Mouse (Mus musculus): ENCODE results near the gene Dpp6.

The Dpp6 gene

DNA sequence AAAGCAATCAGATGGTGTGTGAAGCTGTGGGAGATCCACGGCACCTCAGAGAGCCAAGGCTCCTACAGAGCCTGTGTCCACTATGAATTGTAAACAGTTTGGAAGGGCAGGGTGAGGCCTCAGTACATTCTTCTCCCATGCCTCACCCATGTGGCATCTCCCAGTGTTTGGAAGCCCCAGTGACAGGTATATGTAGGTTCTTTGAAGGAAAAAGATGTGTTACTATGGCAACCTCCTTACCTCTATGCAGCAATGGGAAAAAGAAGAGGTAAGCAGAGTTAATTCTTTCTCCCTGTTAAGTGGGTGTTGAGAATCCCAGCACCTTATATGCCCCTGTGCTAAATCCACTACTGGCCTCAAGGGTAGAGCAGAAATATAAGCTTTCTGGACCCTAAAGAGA, 351.5 kb downstream of the Dpp6 start:
- ATAC-seq (ENCODE audit: insufficient number of reproducible peaks, low FRiP score, low TSS enrichment) = no peak

- ATAC-seq (ENCODE audit: insufficient number of reproducible peaks, low FRiP score, low TSS enrichment) = no peak
Measured at GRCm38 (mm10) chr5:27184963-27185362, 368.0 kb downstream of the Dpp6 start.

DNA sequence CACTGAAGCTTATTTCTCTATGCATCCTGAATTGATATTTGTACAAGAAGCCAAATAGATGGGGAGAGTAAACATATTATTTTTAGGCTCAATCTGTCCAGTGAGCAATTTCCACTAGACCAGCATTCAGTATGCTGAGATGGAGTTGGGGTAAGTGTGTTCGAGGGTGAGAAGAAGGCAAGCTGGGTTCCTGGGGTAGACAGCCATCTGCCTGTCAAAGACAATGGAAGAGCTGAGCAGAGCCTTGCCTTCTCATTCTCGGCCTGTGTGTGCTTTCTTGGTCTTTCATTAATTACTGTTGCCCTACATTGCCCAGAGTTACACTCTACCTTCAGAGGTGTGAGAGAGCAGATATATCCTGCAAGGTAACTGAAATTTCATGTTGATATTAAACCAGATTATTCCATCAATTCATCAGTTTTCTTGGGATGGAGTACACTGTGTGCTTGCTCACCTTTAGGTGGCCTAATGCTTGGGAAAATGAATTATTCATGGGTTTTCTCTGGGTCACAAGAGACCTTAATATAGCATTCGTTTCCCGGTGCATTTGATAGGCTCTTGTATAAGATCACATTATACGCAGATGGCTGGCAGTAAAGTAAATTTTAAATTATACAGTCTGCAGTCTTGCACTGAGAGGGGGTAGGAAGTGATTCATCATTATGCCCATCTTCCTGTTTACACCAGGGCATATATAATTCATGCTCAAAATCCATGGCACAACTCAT, 374.4 kb downstream of the Dpp6 start:
- ATAC-seq (ENCODE audit: insufficient number of reproducible peaks, low FRiP score, low TSS enrichment) = no peak

DNA sequence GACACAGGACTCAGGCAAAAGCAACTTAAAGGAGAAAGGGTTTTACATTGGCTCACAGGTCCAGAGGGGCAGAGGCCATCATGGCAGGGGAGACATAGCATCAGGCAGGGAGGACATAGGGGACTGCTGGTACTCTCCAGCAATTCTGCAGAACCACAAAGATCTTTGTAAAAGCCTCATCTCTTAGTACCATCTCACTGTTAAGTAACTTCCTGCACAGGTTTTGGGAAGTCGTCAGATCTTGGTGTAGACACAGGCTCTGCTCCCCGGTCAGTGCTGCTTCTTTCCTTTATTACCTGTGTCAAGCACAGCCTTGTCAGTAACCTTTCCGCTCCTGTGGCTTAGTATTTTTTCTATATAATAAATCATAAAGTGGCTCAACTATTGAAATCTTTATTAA, 377.2 kb downstream of the Dpp6 start:
- no peak for ATAC-seq (ENCODE audit: insufficient number of reproducible peaks, low FRiP score, low TSS enrichment)

- ATAC-seq (ENCODE audit: insufficient number of reproducible peaks, low FRiP score, low TSS enrichment) = no peak
Measured at GRCm38 (mm10) chr5:27194975-27195374, 378.0 kb downstream of the Dpp6 start.

DNA sequence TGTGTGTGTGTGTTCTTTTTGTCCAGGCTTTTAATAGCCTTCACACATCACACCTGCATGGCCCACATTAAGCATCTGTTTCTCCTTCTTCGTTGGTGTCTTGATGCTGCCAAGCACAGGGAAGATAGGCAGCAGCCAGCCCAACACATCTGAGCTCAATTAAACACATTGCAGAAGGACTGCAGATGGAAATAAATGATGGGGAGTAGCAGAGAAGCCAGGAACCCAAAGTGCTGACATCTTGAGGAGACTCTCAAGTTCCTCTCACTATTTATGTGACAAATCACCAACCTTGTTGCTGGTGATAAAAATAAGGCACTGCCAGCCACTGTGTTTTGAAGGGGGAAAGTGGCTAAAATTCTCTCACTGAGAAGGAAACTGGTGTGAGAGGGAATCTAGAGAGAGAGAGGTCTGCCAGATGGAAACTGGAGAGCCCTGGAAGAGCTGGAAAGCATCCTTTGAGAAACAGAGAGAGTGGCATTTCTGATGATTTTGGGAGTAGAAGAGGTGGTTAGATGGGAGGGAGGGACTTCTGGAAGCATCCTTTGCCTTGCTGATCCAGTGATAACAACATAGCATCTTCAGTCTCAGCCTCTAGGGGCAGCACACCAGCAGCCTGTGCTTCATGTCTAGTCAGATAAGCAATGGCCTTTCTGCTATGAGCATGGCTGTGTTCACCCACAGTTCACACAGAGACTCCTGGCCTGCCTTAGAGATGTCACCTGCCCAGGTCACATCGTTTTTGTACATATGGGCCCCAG, 383.8 kb downstream of the Dpp6 start:
- ATAC-seq (ENCODE audit: insufficient number of reproducible peaks, low FRiP score, low TSS enrichment) = no peak

GRCm38 (mm10) chr5:27203131-27203530, 386.1 kb downstream of the Dpp6 start:
- ATAC-seq (ENCODE audit: insufficient number of reproducible peaks, low FRiP score, low TSS enrichment) = peak; percentile 79

DNA sequence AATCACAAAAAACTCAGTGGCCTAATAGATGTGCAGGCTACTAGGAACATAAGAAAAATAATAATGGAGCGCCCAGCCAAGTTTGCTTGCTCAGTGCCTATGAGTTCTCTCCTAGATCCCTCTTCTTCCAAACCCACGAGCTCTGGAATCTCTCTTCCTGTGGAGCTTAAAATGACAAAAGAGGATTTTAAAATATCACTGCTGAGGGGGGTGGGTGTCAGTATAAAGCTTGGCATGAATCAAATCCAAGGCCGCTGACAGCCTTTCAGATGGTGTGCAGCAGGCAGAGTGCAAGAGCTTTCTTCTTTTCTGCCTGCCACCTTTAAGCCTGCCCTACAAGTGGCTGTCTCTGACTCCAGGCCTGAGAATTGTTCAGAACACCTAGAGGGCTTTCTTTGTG, 387.7 kb downstream of the Dpp6 start:
- no peak for ATAC-seq (ENCODE audit: insufficient number of reproducible peaks, low FRiP score, low TSS enrichment)

DNA sequence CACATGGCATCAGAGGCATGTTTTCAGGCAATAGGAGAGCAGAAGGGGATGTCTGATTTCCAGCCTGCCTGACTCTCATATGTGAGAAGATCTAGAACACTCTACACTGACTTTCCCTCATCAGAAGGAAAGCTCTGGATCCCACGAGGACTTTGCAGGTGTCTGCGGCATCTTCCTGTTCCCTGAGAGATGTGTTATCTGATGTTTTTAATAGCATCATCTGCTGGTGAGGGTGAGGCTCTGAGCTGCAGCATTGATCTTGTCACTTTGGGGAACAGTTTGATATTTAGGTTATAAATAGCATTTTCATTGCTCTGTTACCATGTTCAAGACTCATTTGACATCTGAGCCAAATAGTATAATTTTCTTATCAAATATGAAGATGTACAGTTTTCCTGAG, 388.8 kb downstream of the Dpp6 start:
- no peak for ATAC-seq (ENCODE audit: insufficient number of reproducible peaks, low FRiP score, low TSS enrichment)

DNA sequence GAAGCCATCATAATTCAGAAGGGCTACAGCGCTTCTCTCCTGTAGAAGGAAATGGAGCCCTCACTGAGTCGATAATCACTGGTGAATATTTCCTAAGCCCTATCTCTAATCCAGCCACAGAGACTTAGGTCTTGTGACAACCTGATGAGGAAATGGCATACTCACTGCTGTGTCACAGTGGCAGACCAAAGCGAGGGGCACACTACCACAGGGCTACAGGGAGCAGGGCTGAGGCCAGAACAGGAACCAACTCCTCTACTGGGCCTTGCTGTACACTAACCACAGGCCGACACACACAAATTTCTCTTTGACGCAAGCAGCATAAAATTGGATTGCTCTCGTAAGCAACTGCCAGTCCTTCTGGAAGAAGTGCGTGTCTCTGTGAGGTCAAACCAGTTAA, 389.2 kb downstream of the Dpp6 start:
- ATAC-seq (ENCODE audit: insufficient number of reproducible peaks, low FRiP score, low TSS enrichment) = no peak

DNA sequence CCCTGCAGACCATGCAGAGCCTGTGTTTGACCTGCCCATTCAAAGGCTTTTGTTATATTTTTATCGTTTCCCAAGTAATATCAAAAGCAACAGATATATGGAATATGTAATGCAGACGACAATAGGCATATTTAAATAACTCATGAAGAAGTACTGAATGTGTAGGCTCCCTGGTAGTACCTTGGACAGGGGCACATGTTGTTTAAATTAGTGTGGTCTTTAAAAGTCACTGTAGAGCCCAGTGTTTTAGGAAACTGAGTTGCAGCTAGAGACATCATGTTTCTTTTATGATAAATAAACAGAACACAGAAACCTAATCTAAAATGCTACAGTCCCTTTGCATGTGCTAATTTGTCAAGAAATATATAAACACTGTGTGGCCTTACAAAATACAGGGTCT, 403.1 kb downstream of the Dpp6 start:
- no peak for ATAC-seq (ENCODE audit: insufficient number of reproducible peaks, low FRiP score, low TSS enrichment)

DNA sequence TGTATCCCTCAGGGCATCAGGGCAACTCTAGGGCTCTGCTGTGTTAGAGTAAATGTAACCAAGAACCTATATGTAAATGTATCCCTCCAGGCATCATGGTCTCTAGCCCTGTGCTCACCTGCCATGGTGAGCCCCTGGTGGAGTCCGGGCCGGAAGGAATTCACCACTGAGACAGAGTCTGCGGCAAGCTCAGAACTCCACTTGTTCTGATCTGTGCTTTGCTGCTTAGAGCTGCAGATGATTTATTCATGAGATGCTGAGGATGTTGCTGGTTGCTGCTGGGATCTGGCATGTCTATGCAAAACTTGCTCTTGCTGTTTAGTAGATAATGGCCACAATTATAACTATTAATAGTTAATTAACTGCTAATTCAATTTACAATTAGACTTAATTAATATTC, 425.1 kb downstream of the Dpp6 start:
- ATAC-seq (ENCODE audit: insufficient number of reproducible peaks, low FRiP score, low TSS enrichment) = no peak

DNA sequence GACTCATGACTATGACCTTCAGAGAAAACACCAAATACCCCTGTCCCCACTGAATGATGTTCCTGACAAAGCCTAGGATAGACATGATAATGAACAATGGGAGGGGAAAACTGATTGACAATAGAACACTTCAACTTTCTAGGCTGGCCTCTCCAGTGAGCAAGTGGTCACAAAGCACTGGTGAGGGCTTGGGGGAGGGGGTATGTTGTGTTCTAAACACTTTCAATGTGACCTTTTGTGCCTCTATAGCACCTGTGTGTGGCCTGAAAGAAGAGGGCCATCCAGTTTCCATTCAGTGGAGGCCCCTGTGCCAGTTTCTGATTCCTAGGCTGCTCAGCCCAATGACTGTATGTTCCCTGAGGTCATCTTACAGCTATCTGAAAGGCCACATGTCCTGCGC, 426.2 kb downstream of the Dpp6 start:
- no peak for ATAC-seq (ENCODE audit: insufficient number of reproducible peaks, low FRiP score, low TSS enrichment)

GRCm38 (mm10) chr5:27247793-27248192, 430.8 kb downstream of the Dpp6 start:
- 0 out of 2 replicates have a peak, but pooled peaks have one; percentile 69 for ATAC-seq (ENCODE audit: insufficient number of reproducible peaks, low FRiP score, low TSS enrichment)

GRCm38 (mm10) chr5:27248685-27249084, 431.7 kb downstream of the Dpp6 start:
- ATAC-seq (ENCODE audit: insufficient number of reproducible peaks, low FRiP score, low TSS enrichment) = no peak

- ATAC-seq (ENCODE audit: insufficient number of reproducible peaks, low FRiP score, low TSS enrichment) = no peak
Measured at GRCm38 (mm10) chr5:27249951-27250350, 432.9 kb downstream of the Dpp6 start.

- no peak for ATAC-seq (ENCODE audit: insufficient number of reproducible peaks, low FRiP score, low TSS enrichment)
Measured at GRCm38 (mm10) chr5:27250906-27251305, 433.9 kb downstream of the Dpp6 start.

DNA sequence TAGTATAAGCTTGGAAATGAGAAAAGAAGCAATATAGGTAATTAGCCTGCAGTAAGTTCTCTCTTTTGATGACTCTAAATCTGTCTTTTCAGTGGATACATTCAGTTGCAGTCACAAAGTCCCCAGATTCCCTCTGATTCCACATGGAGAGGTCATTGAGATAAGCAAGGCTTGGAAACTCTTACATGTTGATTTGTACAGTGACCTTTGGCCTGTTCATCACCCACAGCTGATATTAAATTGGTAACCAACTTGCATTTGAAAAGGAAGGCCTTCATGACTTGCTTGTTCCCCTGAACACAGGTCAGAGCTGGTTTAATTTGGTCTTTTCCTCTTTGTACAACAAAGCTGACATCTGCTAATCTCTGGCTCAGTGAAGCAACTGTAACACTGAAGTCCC, 434.4 kb downstream of the Dpp6 start:
- ATAC-seq (ENCODE audit: insufficient number of reproducible peaks, low FRiP score, low TSS enrichment) = no peak

- no peak for ATAC-seq (ENCODE audit: insufficient number of reproducible peaks, low FRiP score, low TSS enrichment)
Measured at GRCm38 (mm10) chr5:27255247-27255646, 438.2 kb downstream of the Dpp6 start.

DNA sequence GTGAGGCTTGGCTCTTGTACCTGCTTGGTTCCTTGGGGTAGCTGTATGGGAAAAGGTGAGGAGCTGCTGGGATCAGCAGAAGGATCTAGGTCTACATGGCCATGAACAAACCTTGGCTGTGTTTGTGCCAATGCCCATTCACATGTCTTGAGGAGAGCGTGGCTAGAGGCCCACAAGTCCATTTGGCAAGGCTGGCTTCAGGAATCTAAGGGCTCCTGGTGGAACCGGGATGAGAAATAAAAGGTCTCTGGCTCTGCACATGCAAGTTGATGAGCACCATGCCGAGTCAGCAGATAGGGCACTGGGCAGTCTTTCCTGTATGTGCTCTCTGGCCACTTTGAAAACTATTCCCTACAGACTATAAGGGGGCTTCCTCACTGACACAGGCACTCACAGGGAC, 441.6 kb downstream of the Dpp6 start:
- ATAC-seq (ENCODE audit: insufficient number of reproducible peaks, low FRiP score, low TSS enrichment) = no peak; the same call in 1 of the 2 replicates

DNA sequence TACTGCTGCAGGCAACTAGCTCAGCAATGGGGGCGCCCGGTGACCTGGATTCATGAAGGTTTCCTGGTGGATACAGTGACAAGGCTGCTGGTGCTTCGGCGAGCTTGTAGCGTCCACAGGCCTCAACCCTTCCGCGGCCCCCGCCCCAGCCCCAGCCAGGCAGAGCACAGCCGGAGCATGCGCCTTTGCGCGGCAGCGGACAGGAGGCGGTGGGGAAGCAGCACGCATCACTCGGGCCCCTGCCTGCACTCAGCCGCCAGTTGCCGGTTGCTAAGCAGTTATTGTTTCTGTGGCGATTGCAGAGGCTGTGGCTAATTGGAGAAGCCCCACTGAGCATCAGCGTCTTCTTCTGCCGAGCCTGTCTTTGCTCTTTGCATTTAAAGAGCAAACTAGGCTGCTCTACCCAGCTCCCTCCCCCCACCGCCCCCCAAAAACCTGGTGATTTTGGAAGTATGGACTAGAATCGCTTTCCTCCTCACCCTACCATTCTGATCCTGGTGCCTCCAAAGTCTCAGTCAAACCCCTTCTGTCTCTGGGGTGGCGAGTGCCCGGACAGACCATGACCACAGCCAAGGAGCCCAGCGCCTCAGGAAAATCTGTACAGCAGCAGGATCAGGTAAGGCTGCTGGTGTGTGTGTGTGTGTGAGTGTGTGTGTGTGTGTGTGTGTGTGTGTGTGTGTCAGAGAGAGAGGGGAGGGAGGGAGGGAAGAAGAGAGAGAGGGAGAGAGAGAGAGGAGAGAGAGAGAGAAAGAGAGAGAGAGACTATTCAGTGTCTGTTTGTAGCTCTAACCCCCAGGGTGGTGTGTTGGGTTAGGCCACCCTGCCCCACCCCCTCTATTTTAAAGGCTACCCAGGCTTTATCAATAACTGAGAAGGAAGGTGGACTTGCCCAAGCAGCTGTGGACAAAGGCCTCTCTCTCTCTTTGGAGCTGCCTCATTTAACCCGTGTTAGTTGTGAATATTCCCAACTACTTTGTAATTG, 445.0 kb downstream of the Dpp6 start:
- peak; percentile 47 for ATAC-seq (ENCODE audit: insufficient number of reproducible peaks, low FRiP score, low TSS enrichment)
